Mouse (Mus musculus) heart, embryonic 11.5 days (tissue): ENCODE measurements around the gene Naa20. TPM values are rescaled to one million over a fixed set of nuclear protein-coding genes. Genes with fewer than 3 reads are reported as not detected.
"Not testable (repeated sequence)": the region's sequence is repeated elsewhere in the genome, so short reads cannot be mapped to it uniquely, and the experiment has no call there.

Source experiments
- ATAC-seq: fragments of 200-750 bp; cut with Nextera tagmentation; replicated peaks from 2 replicates; pipeline ENCODE4 v1.8.0; 2017; ENCODE audit warnings: moderate library complexity; ENCODE audit not compliant: insufficient number of reproducible peaks, low FRiP score, low TSS enrichment
- H3K27ac ChIP-seq: fragments of 300-500 bp; sonication (generic); 2 replicates; pipeline ENCODE4 v1.5.1; 2014; ENCODE audit warnings: mild to moderate bottlenecking, low read depth, low read length
- H3K27me3 ChIP-seq: fragments of 300-500 bp; sonication (generic); 2 replicates; pipeline ENCODE4 v1.6.1; 2014; ENCODE audit warnings: mild to moderate bottlenecking, low read length, mixed read lengths; ENCODE audit not compliant: control insufficient read depth, insufficient read depth
- H3K36me3 ChIP-seq: fragments of 300-500 bp; sonication (generic); 2 replicates; pipeline ENCODE4 v1.6.1; 2014; ENCODE audit warnings: mild to moderate bottlenecking, low read length, moderate library complexity, mixed read lengths; ENCODE audit not compliant: control insufficient read depth, insufficient read depth
- H3K4me1 ChIP-seq: fragments of 300-500 bp; sonication (generic); 2 replicates; pipeline ENCODE4 v1.6.1; 2014; ENCODE audit warnings: low read length; ENCODE audit not compliant: control insufficient read depth, insufficient read depth
- H3K4me2 ChIP-seq: fragments of 300-500 bp; sonication (generic); 2 replicates; pipeline ENCODE4 v1.6.1; 2014; ENCODE audit warnings: mild to moderate bottlenecking, moderate library complexity
- H3K4me3 ChIP-seq: fragments of 300-500 bp; sonication (generic); 2 replicates; pipeline ENCODE4 v1.5.1; 2014; ENCODE audit warnings: low read depth, low read length
- H3K9ac ChIP-seq: fragments of 300-500 bp; sonication (generic); 2 replicates; pipeline ENCODE4 v1.6.1; 2014; ENCODE audit warnings: mild to moderate bottlenecking, low read depth, low read length, moderate library complexity
- H3K9me3 ChIP-seq: fragments of 300-500 bp; sonication (generic); replicated peaks from 2 replicates; pipeline ENCODE4 v1.6.1; 2016; ENCODE audit warnings: low read length; ENCODE audit not compliant: control insufficient read depth
- WGBS: fragments of 180-500 bp; shearing (Covaris S2); extraction: QIAGEN DNeasy Blood & Tissue Kit; methylation state at CpG from one replicate; pipeline ENCODE4 v1.1.7; 2014; ENCODE audit not compliant: insufficient replicate concordance; 5-methylcytosine and 5-hydroxymethylcytosine counted together
- polyA plus RNA-seq: library from polyadenylated mRNA; unstranded; fragments of >200 nt; fragmentation: Nextera tagmentation; extraction: Ambion mirVana; gene quantifications from 2 replicates; pipeline ENCODE4 v1.2.1, GENCODE M21; 2014

The Naa20 gene
- polyA plus RNA-seq, 1 experiment from 2014 or later: 185 TPM

DNA sequence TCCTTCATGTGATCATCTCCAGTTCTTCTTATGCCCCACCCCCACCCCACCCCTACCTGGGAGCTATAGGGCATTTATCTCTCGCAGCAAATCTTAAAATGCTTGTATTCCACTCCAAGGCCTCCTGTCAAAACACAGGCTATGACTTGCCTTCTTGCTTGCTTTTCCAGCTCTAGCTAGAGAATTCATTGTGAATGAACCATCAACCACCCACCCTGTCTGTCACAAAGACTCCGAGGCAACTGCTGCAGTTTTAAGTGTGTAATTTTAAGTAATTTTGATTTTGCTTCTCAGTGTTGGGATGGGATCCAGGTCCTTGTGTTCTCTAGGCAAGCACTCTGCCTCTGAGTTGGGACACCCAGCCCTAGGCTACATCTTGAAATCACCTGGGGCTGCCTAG lies 11.3 kb upstream of the Naa20 start:
- WGBS: 86% methylated on average over 2 of the region's 2 CpGs
- H3K4me2 ChIP-seq: no peak overlapping the region
- H3K9me3 ChIP-seq: no peaks in the 10 kb centered on the region
- no peak overlapping the region for H3K27ac ChIP-seq
- H3K36me3 ChIP-seq: 0 out of 2 replicates have a peak, but pooled peaks cover 3% of the 10 kb centered on the region
- H3K4me3 ChIP-seq: no peak overlapping the region
- no peak overlapping the region for H3K9ac ChIP-seq
- H3K27me3 ChIP-seq: no peaks in the 10 kb centered on the region
- H3K4me1 ChIP-seq: peaks cover 22% of the 10 kb centered on the region
- ATAC-seq: no peak

DNA sequence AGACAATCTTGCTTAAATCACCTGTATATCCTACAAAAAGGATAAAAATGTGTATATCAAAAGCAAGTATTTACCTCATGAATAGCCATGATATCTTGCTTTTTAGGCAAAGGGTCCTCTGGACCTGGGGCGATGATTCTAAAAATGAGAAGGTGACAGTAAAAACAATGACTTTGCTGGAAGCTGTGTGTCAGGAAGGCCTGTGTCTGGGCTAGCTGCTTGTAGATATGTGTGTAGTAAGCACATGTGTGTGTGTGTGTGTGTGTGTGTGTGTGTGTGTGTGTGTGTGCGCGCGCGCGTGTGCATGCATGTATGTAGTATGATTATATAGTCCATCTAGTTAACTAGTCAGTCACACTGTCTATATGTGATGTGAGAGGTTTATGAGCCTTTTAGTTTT lies 8.1 kb upstream of the Naa20 start:
- Histone ChIP-seq H3K36me3 (no peaks in the 10 kb centered on the region), H3K4me3 (no peak overlapping the region), H3K27me3 (no peaks in the 10 kb centered on the region), H3K27ac (no peak overlapping the region), H3K9me3 (no peaks in the 10 kb centered on the region), H3K4me1 (peaks cover 9% of the 10 kb centered on the region), H3K4me2 (no peak overlapping the region), H3K9ac (no peak overlapping the region)
- WGBS: 97% methylated on average over 6 of the region's 6 CpGs
- no peak for ATAC-seq

DNA sequence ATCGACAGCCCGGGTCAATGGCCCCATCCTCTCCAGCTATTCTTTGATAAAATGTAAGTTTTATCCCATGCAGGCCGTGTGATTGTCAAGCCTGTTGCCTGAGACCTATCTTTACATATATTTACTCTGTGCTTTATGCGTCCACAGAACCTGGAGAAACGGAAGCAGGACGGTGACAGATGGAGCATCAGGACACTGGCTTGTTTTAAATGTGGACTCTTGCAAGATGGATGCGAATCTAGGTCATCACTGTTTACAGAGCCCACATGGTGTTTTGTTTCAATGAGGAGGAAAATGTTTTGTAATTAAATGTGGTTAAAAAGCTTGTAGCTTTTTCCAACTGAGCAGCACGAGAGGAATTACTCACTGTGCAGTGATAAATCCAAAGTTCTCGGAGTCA lies 3.8 kb upstream of the Naa20 start:
- ATAC-seq: no peak
- 77% methylated on average over 9 of the region's 9 CpGs for WGBS
- no peak overlapping the region for H3K4me2 ChIP-seq

DNA sequence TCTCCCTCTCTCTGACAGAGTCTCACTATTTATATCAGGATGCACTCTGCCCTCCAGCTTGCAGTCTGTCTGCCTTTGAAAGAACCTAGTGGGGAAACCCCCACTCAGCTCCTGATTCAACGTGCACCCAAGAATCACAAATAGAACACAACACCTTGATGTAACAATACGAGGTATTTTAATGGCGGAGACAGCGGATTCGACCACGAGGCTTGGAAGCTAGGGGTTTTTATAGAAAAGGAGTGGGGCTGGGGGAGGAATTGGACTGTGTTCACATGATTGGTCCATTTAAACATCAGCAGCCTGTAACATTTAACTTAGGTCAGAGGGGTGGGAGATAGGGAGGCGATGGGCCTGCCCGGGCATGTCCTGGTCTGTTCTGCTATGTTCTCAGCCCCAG lies 1.6 kb upstream of the Naa20 start:
- H3K36me3 ChIP-seq, ATAC-seq, H3K9me3 ChIP-seq, H3K27ac ChIP-seq, H3K9ac ChIP-seq, H3K4me3 ChIP-seq, H3K4me2 ChIP-seq, H3K27me3 ChIP-seq: not testable (repeated sequence)
- H3K4me1 ChIP-seq: peaks cover 10% of the 10 kb centered on the region
- WGBS: 69% methylated on average over 8 of the region's 8 CpGs

More for the DNA sequence above, 3.8 kb upstream of the Naa20 start:
- no peaks in the 10 kb centered on the region for H3K9me3 ChIP-seq
- no peaks in the 10 kb centered on the region for H3K4me1 ChIP-seq
- H3K9ac ChIP-seq: no peak overlapping the region
- no peak overlapping the region for H3K27ac ChIP-seq
- no peak overlapping the region for H3K4me3 ChIP-seq
- no peaks in the 10 kb centered on the region for H3K27me3 ChIP-seq
- no peaks in the 10 kb centered on the region for H3K36me3 ChIP-seq

DNA sequence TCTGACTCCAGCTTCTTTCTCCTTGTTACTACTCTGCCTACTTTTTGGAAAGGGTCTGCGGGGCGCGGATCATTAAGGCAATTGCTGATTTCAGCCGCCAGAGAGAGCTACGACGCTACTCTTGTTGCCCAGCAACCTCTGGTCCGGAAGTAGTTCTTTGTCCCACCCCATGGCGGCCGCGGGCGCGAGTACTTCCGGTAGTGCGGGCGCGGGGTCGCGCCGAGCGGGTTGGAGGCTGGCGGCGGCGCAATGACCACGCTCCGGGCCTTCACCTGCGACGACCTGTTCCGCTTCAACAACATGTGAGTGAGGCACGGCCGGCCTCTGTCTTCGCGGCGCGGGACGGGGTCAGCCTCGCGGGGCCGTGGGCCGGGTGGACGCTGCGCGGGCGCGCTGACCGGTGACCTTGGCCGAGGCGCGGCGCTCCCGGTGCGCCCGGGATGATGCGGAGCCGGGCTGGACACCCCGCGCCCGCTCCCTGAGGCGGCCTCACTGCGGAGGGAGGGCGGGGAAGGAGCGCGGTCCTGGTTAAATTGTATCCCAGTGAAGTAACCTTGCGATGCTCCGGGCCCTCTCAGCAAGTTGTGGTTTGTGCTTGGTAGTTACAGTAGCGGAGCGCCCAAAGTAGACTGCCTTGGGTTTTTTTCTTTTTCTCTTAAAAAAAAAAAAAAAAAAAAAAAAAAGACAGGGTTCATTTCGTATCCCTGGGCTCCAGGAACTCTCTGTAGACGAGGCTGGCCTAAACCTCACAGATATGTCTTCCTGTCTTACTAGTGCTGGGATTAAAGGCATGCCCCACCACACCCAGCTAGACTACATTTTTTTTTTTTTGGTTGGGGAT lies 1.4 kb downstream of the Naa20 start:
- H3K4me3 ChIP-seq: peak overlapping the region; percentile 98
- H3K27ac ChIP-seq: peak overlapping the region; percentile 88
- peak overlapping the region; percentile 97 for H3K9ac ChIP-seq
- no peaks in the 10 kb centered on the region; the same call in 1 of the 2 replicates for H3K36me3 ChIP-seq
- H3K27me3 ChIP-seq: no peaks in the 10 kb centered on the region
- peak; percentile 92 for ATAC-seq
- no peaks in the 10 kb centered on the region for H3K9me3 ChIP-seq
- peak overlapping the region; percentile 85 for H3K4me2 ChIP-seq
- peaks cover 14% of the 10 kb centered on the region for H3K4me1 ChIP-seq
- WGBS: under 1% methylated on average over 66 of the region's 68 CpGs

DNA sequence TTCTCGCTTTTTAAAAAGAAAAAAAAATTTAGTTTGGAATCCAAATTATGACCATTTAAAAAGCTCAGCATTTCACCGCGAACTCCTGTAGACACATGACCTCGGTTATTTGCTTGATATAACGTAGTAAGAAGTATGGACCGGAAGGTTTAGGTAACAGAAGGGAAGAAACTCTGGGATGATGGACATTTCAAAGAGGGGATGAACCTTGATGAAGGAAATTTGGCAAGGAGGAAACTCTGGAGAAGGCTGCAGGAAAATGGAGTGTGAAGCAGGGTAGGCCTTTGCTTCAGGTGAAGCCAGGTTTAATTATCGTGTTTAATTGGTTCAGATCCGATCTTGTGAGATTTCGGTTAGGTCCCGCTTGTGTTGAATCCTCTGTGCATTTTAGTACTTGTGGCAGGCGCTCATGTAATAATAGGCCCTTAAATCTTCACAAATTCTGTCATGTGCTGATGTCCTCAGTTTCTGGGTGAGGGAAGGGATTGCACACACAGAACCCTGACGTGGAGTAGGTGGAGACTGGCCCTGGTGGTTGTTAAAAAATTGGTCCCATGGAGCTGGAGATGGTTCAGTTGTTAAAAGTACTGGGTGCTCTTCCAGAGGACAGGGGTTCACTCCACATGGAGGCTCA lies 2.2 kb downstream of the Naa20 start:
- Histone ChIP-seq H3K4me3 (peak overlapping the region; percentile 98), H3K27me3 (no peaks in the 10 kb centered on the region), H3K4me1 (peaks cover 14% of the 10 kb centered on the region), H3K36me3 (peaks cover 3% of the 10 kb centered on the region), H3K9me3 (no peaks in the 10 kb centered on the region), H3K27ac (0 out of 2 replicates have a peak overlapping the region, but pooled peaks have one; percentile 15), H3K9ac (peak overlapping the region; percentile 97), H3K4me2 (peak overlapping the region; percentile 85)
- no peak for ATAC-seq
- 25% methylated on average over 12 of the region's 12 CpGs for WGBS

DNA sequence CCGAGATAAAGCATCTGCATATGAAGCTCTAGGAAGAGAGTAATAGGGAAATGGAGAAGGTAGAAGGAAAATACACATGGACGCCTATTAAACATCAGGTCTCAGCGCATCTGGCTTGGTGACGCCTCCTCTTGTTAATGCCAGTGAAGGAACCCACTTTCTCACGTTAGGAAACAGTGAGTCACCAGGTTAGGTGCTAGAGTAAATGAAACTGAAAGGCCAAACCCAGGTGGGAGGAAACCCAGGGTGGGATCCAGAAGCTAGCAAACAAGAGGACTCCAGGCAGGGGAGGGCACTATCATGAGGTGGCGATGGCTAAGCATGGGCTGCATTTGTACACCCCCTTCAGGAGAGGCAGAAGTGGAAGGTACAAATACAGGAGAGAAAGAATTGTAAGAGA lies 3.3 kb downstream of the Naa20 start:
- 0 out of 2 replicates have a peak overlapping the region, but pooled peaks have one; percentile 85 for H3K4me2 ChIP-seq
- no peak overlapping the region for H3K4me3 ChIP-seq
- H3K9me3 ChIP-seq: no peaks in the 10 kb centered on the region
- H3K4me1 ChIP-seq: peaks cover 14% of the 10 kb centered on the region
- no peak overlapping the region for H3K9ac ChIP-seq
- H3K27ac ChIP-seq: peak overlapping the region; percentile 17; the same call in 1 of the 2 replicates
- WGBS: 76% methylated on average over 6 of the region's 6 CpGs
- no peaks in the 10 kb centered on the region for H3K27me3 ChIP-seq
- peaks cover 9% of the 10 kb centered on the region for H3K36me3 ChIP-seq
- ATAC-seq: no peak

DNA sequence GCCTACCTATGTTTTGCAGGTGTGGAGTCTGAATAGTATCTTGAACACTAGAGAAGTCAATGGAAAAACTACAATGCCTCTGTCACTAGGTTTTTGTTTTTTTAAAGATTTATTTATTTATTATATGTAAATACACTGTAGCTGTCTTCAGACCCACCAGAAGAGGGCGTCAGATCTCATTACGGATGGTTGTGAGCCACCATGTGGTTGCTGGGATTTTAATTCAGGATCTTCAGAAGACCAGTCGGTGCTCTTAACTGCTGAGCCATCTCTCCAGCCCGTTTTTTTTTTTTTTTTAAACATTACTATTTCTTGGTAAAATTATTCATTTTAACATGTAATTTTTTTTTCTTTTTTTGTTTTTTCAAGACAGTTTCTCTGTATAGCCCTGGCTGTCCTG lies 4.0 kb downstream of the Naa20 start:
- WGBS: 41% methylated on average over 4 of the region's 4 CpGs

More for the DNA sequence above, 4.0 kb downstream of the Naa20 start:
- Histone ChIP-seq H3K36me3 (peaks cover 10% of the 10 kb centered on the region), H3K4me1 (peaks cover 14% of the 10 kb centered on the region)
- H3K9me3 ChIP-seq, ATAC-seq, H3K27me3 ChIP-seq, H3K4me2 ChIP-seq, H3K9ac ChIP-seq, H3K4me3 ChIP-seq, H3K27ac ChIP-seq: not testable (repeated sequence)
